Mouse (Mus musculus): ENCODE measurements at regions not wholly inside any gene's neighbourhood (a gene's known extent, or its start where the extent isn't known, plus 50 kb on each side); places are given as distances from the start of the nearest gene placed in this dataset.

GRCm38 (mm10) chr14:61778618-61779017 is 171.4 kb downstream of the Kcnrg start:
- ATAC-seq (ENCODE audit: low read depth) (no peak), DNase-seq (ENCODE audit: low spot score) (no peak)
- H3K4me2 ChIP-seq (ENCODE audit: low read depth, low read length): no peak overlapping the region
- no peak overlapping the region for H3K27ac ChIP-seq (replicated peaks; ENCODE audit: low read depth, low read length)
- no peaks in the 10 kb centered on the region for H3K9me3 ChIP-seq (ENCODE audit: control insufficient read depth, low read length)
- no peaks in the 10 kb centered on the region for H3K4me1 ChIP-seq (ENCODE audit: control insufficient read depth, insufficient read depth, low read length)
- no peaks in the 10 kb centered on the region for H3K27me3 ChIP-seq (replicated peaks; ENCODE audit: control insufficient read depth, insufficient read depth, low read length)
- no peaks in the 10 kb centered on the region for H3K36me3 ChIP-seq (ENCODE audit: control insufficient read depth, insufficient read depth, low read length)
- WGBS: 83% methylated on average over 5 of the region's 5 CpGs
- no peak overlapping the region for H3K9ac ChIP-seq (ENCODE audit: low read depth, low read length)
- no peak overlapping the region for H3K4me3 ChIP-seq (ENCODE audit: low read depth, low read length)

- H3K9ac ChIP-seq (ENCODE audit: low read depth, low read length): no peak overlapping the region
- no peaks in the 10 kb centered on the region for H3K36me3 ChIP-seq (ENCODE audit: control insufficient read depth, insufficient read depth, low read length)
- H3K27me3 ChIP-seq (replicated peaks; ENCODE audit: control insufficient read depth, insufficient read depth, low read length): no peaks in the 10 kb centered on the region
- no peak overlapping the region for H3K27ac ChIP-seq (replicated peaks; ENCODE audit: low read depth, low read length)
- WGBS: 90% methylated on average over 3 of the region's 3 CpGs
- H3K4me3 ChIP-seq (ENCODE audit: low read depth, low read length): no peak overlapping the region
- ATAC-seq (ENCODE audit: low read depth) (no peak), DNase-seq (ENCODE audit: low spot score) (no peak)
- H3K4me2 ChIP-seq (ENCODE audit: low read depth, low read length): no peak overlapping the region
- H3K4me1 ChIP-seq (ENCODE audit: control insufficient read depth, insufficient read depth, low read length): no peaks in the 10 kb centered on the region
- H3K9me3 ChIP-seq (ENCODE audit: control insufficient read depth, low read length): no peaks in the 10 kb centered on the region
These were observed 175.9 kb downstream of the Kcnrg start for GRCm38 (mm10) chr14:61783206-61783605.

- DNase-seq (ENCODE audit: low spot score): no peak
- no peak for ATAC-seq (ENCODE audit: low read depth)
- Histone ChIP-seq H3K9ac (ENCODE audit: low read depth, low read length) (no peak overlapping the region), H3K4me1 (ENCODE audit: control insufficient read depth, insufficient read depth, low read length) (0 out of 2 replicates have a peak, but pooled peaks cover 3% of the 10 kb centered on the region), H3K27ac (replicated peaks; ENCODE audit: low read depth, low read length) (no peak overlapping the region), H3K9me3 (ENCODE audit: control insufficient read depth, low read length) (no peaks in the 10 kb centered on the region), H3K27me3 (replicated peaks; ENCODE audit: control insufficient read depth, insufficient read depth, low read length) (no peaks in the 10 kb centered on the region), H3K4me2 (ENCODE audit: low read depth, low read length) (no peak overlapping the region), H3K36me3 (ENCODE audit: control insufficient read depth, insufficient read depth, low read length) (no peaks in the 10 kb centered on the region), H3K4me3 (ENCODE audit: low read depth, low read length) (no peak overlapping the region)
- WGBS: 87% methylated on average over 4 of the region's 4 CpGs
These were observed 177.4 kb downstream of the Kcnrg start for GRCm38 (mm10) chr14:61784609-61785008.

- Histone ChIP-seq H3K4me1 (ENCODE audit: control insufficient read depth, insufficient read depth, low read length) (0 out of 2 replicates have a peak, but pooled peaks cover 3% of the 10 kb centered on the region), H3K36me3 (ENCODE audit: control insufficient read depth, insufficient read depth, low read length) (no peaks in the 10 kb centered on the region), H3K27me3 (replicated peaks; ENCODE audit: control insufficient read depth, insufficient read depth, low read length) (no peaks in the 10 kb centered on the region), H3K9me3 (ENCODE audit: control insufficient read depth, low read length) (no peaks in the 10 kb centered on the region), H3K9ac (ENCODE audit: low read depth, low read length) (no peak overlapping the region), H3K4me3 (ENCODE audit: low read depth, low read length) (no peak overlapping the region), H3K27ac (replicated peaks; ENCODE audit: low read depth, low read length) (no peak overlapping the region), H3K4me2 (ENCODE audit: low read depth, low read length) (no peak overlapping the region)
- DNase-seq (ENCODE audit: low spot score) (no peak), ATAC-seq (ENCODE audit: low read depth) (no peak)
These were observed 178.8 kb downstream of the Kcnrg start for GRCm38 (mm10) chr14:61786031-61786430.

- no peak overlapping the region for H3K9ac ChIP-seq (ENCODE audit: low read depth, low read length)
- H3K4me2 ChIP-seq (ENCODE audit: low read depth, low read length): no peak overlapping the region
- no peak for DNase-seq (ENCODE audit: low spot score)
- 88% methylated on average over 4 of the region's 4 CpGs for WGBS
- peaks cover 4% of the 10 kb centered on the region; the same call in 1 of the 2 replicates for H3K9me3 ChIP-seq (ENCODE audit: control insufficient read depth, low read length)
- ATAC-seq (ENCODE audit: low read depth): no peak
- H3K27me3 ChIP-seq (replicated peaks; ENCODE audit: control insufficient read depth, insufficient read depth, low read length): no peaks in the 10 kb centered on the region
- H3K4me1 ChIP-seq (ENCODE audit: control insufficient read depth, insufficient read depth, low read length): 0 out of 2 replicates have a peak, but pooled peaks cover 3% of the 10 kb centered on the region
- no peak overlapping the region for H3K27ac ChIP-seq (replicated peaks; ENCODE audit: low read depth, low read length)
- no peaks in the 10 kb centered on the region for H3K36me3 ChIP-seq (ENCODE audit: control insufficient read depth, insufficient read depth, low read length)
- H3K4me3 ChIP-seq (ENCODE audit: low read depth, low read length): no peak overlapping the region
These were observed 180.5 kb downstream of the Kcnrg start for GRCm38 (mm10) chr14:61787746-61788145.

GRCm38 (mm10) chr14:61788998-61789790 is 181.9 kb downstream of the Kcnrg start:
- DNase-seq (ENCODE audit: low spot score): peak; percentile 62

GRCm38 (mm10) chr14:61795976-61796645 is 188.9 kb downstream of the Kcnrg start:
- WGBS: 80% methylated on average over 7 of the region's 7 CpGs
- no peak for DNase-seq (ENCODE audit: low spot score)
- Histone ChIP-seq H3K4me2 (ENCODE audit: low read depth, low read length) (no peak overlapping the region), H3K27me3 (replicated peaks; ENCODE audit: control insufficient read depth, insufficient read depth, low read length) (no peaks in the 10 kb centered on the region), H3K36me3 (ENCODE audit: control insufficient read depth, insufficient read depth, low read length) (no peaks in the 10 kb centered on the region), H3K27ac (replicated peaks; ENCODE audit: low read depth, low read length) (no peak overlapping the region), H3K9ac (ENCODE audit: low read depth, low read length) (no peak overlapping the region), H3K9me3 (ENCODE audit: control insufficient read depth, low read length) (peaks cover 4% of the 10 kb centered on the region; the same call in 1 of the 2 replicates), H3K4me3 (ENCODE audit: low read depth, low read length) (no peak overlapping the region), H3K4me1 (ENCODE audit: control insufficient read depth, insufficient read depth, low read length) (no peaks in the 10 kb centered on the region)
- no peak for ATAC-seq (ENCODE audit: low read depth)

More at GRCm38 (mm10) chr14:61788998-61789790, 181.9 kb downstream of the Kcnrg start:
- Histone ChIP-seq H3K9me3 (ENCODE audit: control insufficient read depth, low read length) (peaks cover 4% of the 10 kb centered on the region; the same call in 1 of the 2 replicates), H3K36me3 (ENCODE audit: control insufficient read depth, insufficient read depth, low read length) (no peaks in the 10 kb centered on the region), H3K9ac (ENCODE audit: low read depth, low read length) (no peak overlapping the region), H3K4me1 (ENCODE audit: control insufficient read depth, insufficient read depth, low read length) (0 out of 2 replicates have a peak, but pooled peaks cover 3% of the 10 kb centered on the region), H3K27ac (replicated peaks; ENCODE audit: low read depth, low read length) (no peak overlapping the region), H3K27me3 (replicated peaks; ENCODE audit: control insufficient read depth, insufficient read depth, low read length) (no peaks in the 10 kb centered on the region), H3K4me3 (ENCODE audit: low read depth, low read length) (no peak overlapping the region), H3K4me2 (ENCODE audit: low read depth, low read length) (no peak overlapping the region)
- WGBS: 82% methylated on average over 20 of the region's 20 CpGs
- peak; percentile 65 for ATAC-seq (ENCODE audit: low read depth)

- DNase-seq (ENCODE audit: low spot score) (no peak), ATAC-seq (ENCODE audit: low read depth) (no peak)
- no peak overlapping the region for H3K4me3 ChIP-seq (ENCODE audit: low read depth, low read length)
- H3K27ac ChIP-seq (replicated peaks; ENCODE audit: low read depth, low read length): no peak overlapping the region
- no peak overlapping the region for H3K9ac ChIP-seq (ENCODE audit: low read depth, low read length)
- no peaks in the 10 kb centered on the region for H3K4me1 ChIP-seq (ENCODE audit: control insufficient read depth, insufficient read depth, low read length)
- H3K9me3 ChIP-seq (ENCODE audit: control insufficient read depth, low read length): no peaks in the 10 kb centered on the region
- 88% methylated on average over 7 of the region's 7 CpGs for WGBS
- H3K4me2 ChIP-seq (ENCODE audit: low read depth, low read length): no peak overlapping the region
- no peaks in the 10 kb centered on the region for H3K36me3 ChIP-seq (ENCODE audit: control insufficient read depth, insufficient read depth, low read length)
- H3K27me3 ChIP-seq (replicated peaks; ENCODE audit: control insufficient read depth, insufficient read depth, low read length): no peaks in the 10 kb centered on the region
These were observed 189.4 kb downstream of the Kcnrg start for GRCm38 (mm10) chr14:61796671-61797070.

All from embryonic facial prominence, embryonic 14.5 days (tissue).